Mouse (Mus musculus) lung, postnatal 36 days (tissue): ENCODE measurements around the gene Gm14459.
"Not testable (repeated sequence)": the region's sequence is repeated elsewhere in the genome, so short reads cannot be mapped to it uniquely, and the experiment has no call there.

Experiments
- DNase-seq: peaks from one replicate; pipeline ENCODE4 v3.0.0; 2022; ENCODE audit warnings: mixed read lengths

Gene Gm14459

GRCm38 (mm10) chrX:8524854-8525253, at the start of gene Gm14459:
TSS of gene Gm14459 (minus strand) at chrX:8524954.
- DNase-seq = no peak

DNA sequence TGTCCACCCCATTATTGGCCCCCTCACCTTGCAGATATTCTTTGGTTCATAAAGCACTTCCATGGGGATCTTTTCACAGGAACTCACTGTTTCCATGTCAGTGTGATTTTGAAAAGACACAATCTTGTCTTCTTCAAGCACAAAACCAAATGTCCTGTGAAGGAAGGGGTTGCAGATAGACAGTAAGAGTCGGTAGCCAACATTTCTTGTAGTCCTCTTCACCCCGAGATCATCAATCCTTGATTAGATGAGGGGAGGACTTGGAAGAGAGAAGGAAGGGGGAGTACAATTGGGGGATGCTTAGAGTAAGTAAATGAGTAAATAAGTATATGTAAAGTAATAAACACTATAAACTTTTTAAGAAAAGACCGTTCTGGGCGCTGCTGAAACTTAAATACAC, 23.4 kb upstream of the Gm14459 start, which contains the start of gene Ssxb6:
Gene Ssxb6, minus strand, starts transcription at position 101 of the 400 bp plus-strand sequence.
- not testable (repeated sequence) for DNase-seq
